Mouse (Mus musculus) MEL (cell line): Measurements from ENCODE around the gene Pomgnt1. TPM values are rescaled to one million over a fixed set of nuclear protein-coding genes. Genes with fewer than 3 reads are reported as not detected.

Experiments
- DNase-seq: peaks from one replicate; pipeline ENCODE4 v3.0.0; 2011; ENCODE audit warnings: low read depth, low spot score
- H3K27ac ChIP-seq: 2 replicates; pipeline ENCODE4 v1.5.1; 2012; ENCODE audit warnings: low read depth, mild to moderate bottlenecking, control low read depth, low read length, moderate library complexity; ENCODE audit not compliant: control insufficient read depth
- H3K27me3 ChIP-seq, 2 experiments: fragments of 150-350 bp in 1 of 2; sonication (generic) in 1 of 2; 2 replicates each; pipeline ENCODE4 v1.6.1; 2012; ENCODE audit warnings: low read length in 2 of 2, mild to moderate bottlenecking in 2 of 2, improper control_type of control experiment in 1 of 2, moderate library complexity in 1 of 2; ENCODE audit not compliant: insufficient read depth in 2 of 2, control insufficient read depth in 1 of 2
- H3K36me3 ChIP-seq, 2 experiments: 2 replicates each; pipeline ENCODE4 v1.6.1; 2012 to 2014; ENCODE audit warnings: low read length in 2 of 2, improper control_type of control experiment in 1 of 2, inconsistent platforms in 1 of 2, mild to moderate bottlenecking in 1 of 2; ENCODE audit not compliant: insufficient read depth in 2 of 2, control insufficient read depth in 1 of 2
- H3K4me1 ChIP-seq, 2 experiments: fragments of 150-350 bp in 1 of 2; sonication (generic) in 1 of 2; 2 replicates each; pipeline ENCODE4 v1.6.1; 2012; ENCODE audit warnings: low read length in 2 of 2, improper control_type of control experiment in 1 of 2, mild to moderate bottlenecking in 1 of 2; ENCODE audit not compliant: insufficient read depth in 2 of 2, control insufficient read depth in 1 of 2
- H3K4me3 ChIP-seq, 2 experiments: fragments of 150-350 bp in 1 of 2; sonication (generic) in 1 of 2; 2 replicates each; pipeline ENCODE4 v1.5.1; 2012; ENCODE audit warnings: low read depth in 2 of 2, low read length in 2 of 2, mild to moderate bottlenecking in 2 of 2, moderate library complexity in 2 of 2, control low read depth in 1 of 2, improper control_type of control experiment in 1 of 2; ENCODE audit not compliant: control insufficient read depth in 1 of 2, insufficient read depth in 1 of 2
- H3K79me2 ChIP-seq: 2 replicates; pipeline ENCODE4 v1.6.1; 2012; ENCODE audit warnings: mild to moderate bottlenecking, low read length, moderate library complexity; ENCODE audit not compliant: control insufficient read depth, poor library complexity, insufficient read depth
- H3K9ac ChIP-seq: 2 replicates; pipeline ENCODE4 v1.6.1; 2012; ENCODE audit warnings: low read depth, mild to moderate bottlenecking, control low read depth, low read length, moderate library complexity; ENCODE audit not compliant: control insufficient read depth, poor library complexity, severe bottlenecking
- H3K9me3 ChIP-seq: fragments of 150-350 bp; sonication (generic); replicated peaks from 2 replicates; pipeline ENCODE4 v1.6.1; 2012; ENCODE audit warnings: mild to moderate bottlenecking, low read length, improper control_type of control experiment, moderate library complexity; ENCODE audit not compliant: insufficient read depth
- BHLHE40 ChIP-seq: IDR thresholded peaks from 2 replicates; pipeline ENCODE4 v1.6.1; 2012; ENCODE audit warnings: low read depth, mild to moderate bottlenecking, inconsistent platforms, low read length, improper control_type of control experiment, borderline replicate concordance
- GATA1 ChIP-seq: IDR thresholded peaks from 2 replicates; pipeline ENCODE4 v1.6.1; 2011; ENCODE audit warnings: low read depth, low read length, improper control_type of control experiment
- JUND ChIP-seq: IDR thresholded peaks from 2 replicates; pipeline ENCODE4 v1.6.1; 2011; ENCODE audit warnings: low read depth, mild to moderate bottlenecking, improper control_type of control experiment, low read length
- MAX ChIP-seq: IDR thresholded peaks from 2 replicates; pipeline ENCODE4 v1.6.1; 2011; ENCODE audit warnings: low read length, improper control_type of control experiment
- MAZ ChIP-seq: IDR thresholded peaks from 2 replicates; pipeline ENCODE4 v1.6.1; 2012; ENCODE audit warnings: low read depth, mild to moderate bottlenecking, inconsistent platforms, low read length, improper control_type of control experiment
- NELFE ChIP-seq: IDR thresholded peaks from 2 replicates; pipeline ENCODE4 v1.6.1; 2011; ENCODE audit warnings: low read depth, low read length, improper control_type of control experiment
- POLR2A ChIP-seq, 2 experiments: IDR thresholded peaks; 2 replicates each; pipeline ENCODE4 v1.6.1; 2011 to 2012; ENCODE audit warnings: low read length in 2 of 2, mild to moderate bottlenecking in 2 of 2, control low read depth in 1 of 2, improper control_type of control experiment in 1 of 2, low read depth in 1 of 2, moderate library complexity in 1 of 2; ENCODE audit not compliant: control insufficient read depth in 1 of 2, insufficient read depth in 1 of 2, poor library complexity in 1 of 2
- RCOR1 ChIP-seq: IDR thresholded peaks from 2 replicates; pipeline ENCODE4 v1.6.1; 2012; ENCODE audit warnings: low read depth, mild to moderate bottlenecking, inconsistent platforms, low read length, improper control_type of control experiment
- TCF12 ChIP-seq: IDR thresholded peaks from 2 replicates; pipeline ENCODE4 v1.6.1; 2014; ENCODE audit warnings: low read depth, mild to moderate bottlenecking, inconsistent platforms, low read length, improper control_type of control experiment, moderate library complexity
- UBTF ChIP-seq: IDR thresholded peaks from 2 replicates; pipeline ENCODE4 v1.6.1; 2012; ENCODE audit warnings: low read depth, mild to moderate bottlenecking, inconsistent platforms, low read length, improper control_type of control experiment, moderate library complexity, borderline replicate concordance; ENCODE audit not compliant: insufficient read depth
- USF2 ChIP-seq, 2 experiments: IDR thresholded peaks; 2 replicates each; pipeline ENCODE4 v1.6.1; 2011 to 2012; ENCODE audit warnings: improper control_type of control experiment in 2 of 2, low read length in 2 of 2, borderline replicate concordance in 1 of 2, inconsistent platforms in 1 of 2, low read depth in 1 of 2, mild to moderate bottlenecking in 1 of 2; ENCODE audit not compliant: insufficient read depth in 1 of 2
- ZMIZ1 ChIP-seq: IDR thresholded peaks from 2 replicates; pipeline ENCODE4 v1.6.1; 2012; ENCODE audit warnings: low read depth, mild to moderate bottlenecking, inconsistent platforms, low read length, improper control_type of control experiment, moderate library complexity
- polyA plus RNA-seq, 2 experiments: library from polyadenylated mRNA; stranded (reverse) in 1 of 2; unstranded in 1 of 2; fragments of >175 nt in 1 of 2; fragments of >200 nt in 1 of 2; gene quantifications; 2 replicates each; pipeline versions ENCODE4 v1.2.1 to v1.2.4; 2012; ENCODE audit warnings: low replicate concordance in 2 of 2, low read depth in 1 of 2; ENCODE audit not compliant: insufficient read length in 2 of 2, insufficient read depth in 1 of 2, missing spikeins in 1 of 2
- total RNA-seq: library from RNA; depleted of rRNA; stranded (reverse); fragments of 300-350 nt; gene quantifications from 2 replicates; pipeline ENCODE4 v1.2.3, GENCODE M21; 2012; rRNA removed

Pomgnt1 gene
- total and polyA plus RNA-seq, 3 experiments, result 33.6 to 35.3 TPM; not detected in 1

DNA sequence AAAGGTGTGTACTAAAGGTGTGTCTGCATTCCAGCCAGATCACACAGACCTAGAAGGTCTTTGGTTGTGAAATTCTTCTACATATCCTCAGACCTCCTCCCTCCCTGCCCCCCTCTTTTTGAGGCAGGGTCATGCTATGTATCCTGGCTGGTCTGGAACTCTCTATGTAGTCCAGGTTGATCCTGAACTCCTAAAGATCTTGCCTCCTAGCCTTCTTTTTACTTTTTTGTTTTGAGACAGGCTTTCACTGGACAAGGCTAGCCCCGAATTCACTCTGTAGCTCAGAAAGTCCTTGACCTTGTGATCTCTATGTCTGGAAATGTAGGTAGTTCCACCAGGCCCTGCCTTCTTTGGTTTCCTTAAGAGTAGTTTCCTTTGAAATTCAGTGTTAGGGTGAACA, 85.3 kb downstream of the Pomgnt1 start:
- Histone ChIP-seq H3K4me3 (no peak overlapping the region), H3K27ac (no peak overlapping the region), H3K36me3 (peaks cover 0 to 11% of the 10 kb centered on the region in 2 experiments; a peak in 2 of 4 replicates), H3K79me2 (no peaks in the 10 kb centered on the region)
- DNase-seq, result no peak
- TF ChIP-seq TCF12 (no peak), UBTF (no peak), ZMIZ1 (no peak), BHLHE40 (no peak), RCOR1 (no peak), JUND (no peak), MAZ (no peak), NELFE (no peak), POLR2A (IDR thresholded peaks at IDR 0.05; ENCODE audit: control insufficient read depth in 1 of 2, insufficient read depth in 1 of 2, low read depth in 1 of 2, low read length in 2 of 2, poor library complexity in 1 of 2) (no peak), USF2 (IDR thresholded peaks at IDR 0.05; ENCODE audit: borderline replicate concordance in 1 of 2, insufficient read depth in 1 of 2, low read depth in 1 of 2, low read length in 2 of 2) (no peak), GATA1 (no peak), MAX (no peak)
- TF ChIP-seq, all 39 proteins: peak for 0
- Histone ChIP-seq H3K9ac (no peak overlapping the region), H3K27me3 (no peaks in the 10 kb centered on the region), H3K9me3 (no peaks in the 10 kb centered on the region), H3K4me1 (peaks cover 0 to 3% of the 10 kb centered on the region in 2 experiments; a peak in 2 of 4 replicates)

Other genes with a start within 250 kb of the Pomgnt1 start
- not detected in 2 replicates for gene Kncn, start 239.4 kb upstream of the Pomgnt1 start, total RNA-seq
- gene Kncn, start 239.4 kb upstream of the Pomgnt1 start, polyA plus RNA-seq, result not detected
- not detected in 2 replicates for gene 6430628N08Rik, start 233.2 kb upstream of the Pomgnt1 start, total RNA-seq
- not detected for gene 6430628N08Rik, start 233.2 kb upstream of the Pomgnt1 start, polyA plus RNA-seq
- 0.16 and 0.19 TPM in 2 replicates for gene Dmbx1, start 183.9 kb upstream of the Pomgnt1 start, total RNA-seq
- 1 to 10 TPM in 1 of 2 experiments, not detected in 1; 2.3 TPM for gene Dmbx1, start 183.9 kb upstream of the Pomgnt1 start, polyA plus RNA-seq
- 7.5 and 10.8 TPM in 2 replicates for gene Faah, start 105.9 kb upstream of the Pomgnt1 start, total RNA-seq
- gene Faah, start 105.9 kb upstream of the Pomgnt1 start, polyA plus RNA-seq, result 10 to 100 TPM in 1 of 2 experiments, not detected in 1; 22.2 TPM
- 13.6 and 14.9 TPM in 2 replicates for gene Nsun4, start 70.0 kb upstream of the Pomgnt1 start, total RNA-seq
- 10 to 100 TPM in 1 of 2 experiments, not detected in 1; 11.8 TPM for gene Nsun4, start 70.0 kb upstream of the Pomgnt1 start, polyA plus RNA-seq
- gene Uqcrh, start 48.8 kb upstream of the Pomgnt1 start, total RNA-seq, result 444 and 529 TPM in 2 replicates
- gene Uqcrh, start 48.8 kb upstream of the Pomgnt1 start, polyA plus RNA-seq, result 100 to 1,000 TPM; 392 to 414 TPM
- 52.8 and 64.4 TPM in 2 replicates for gene Lrrc41, start 48.6 kb upstream of the Pomgnt1 start, total RNA-seq
- gene Lrrc41, start 48.6 kb upstream of the Pomgnt1 start, polyA plus RNA-seq, result 10 to 100 TPM in 1 of 2 experiments, not detected in 1; 73.3 TPM
- gene Rad54l, start 150 bp upstream of the Pomgnt1 start, total RNA-seq, result 25.0 and 29.4 TPM in 2 replicates
- 10 to 100 TPM in 1 of 2 experiments, not detected in 1; 44.0 TPM for gene Rad54l, start 150 bp upstream of the Pomgnt1 start, polyA plus RNA-seq
- 0.85 and 1.2 TPM in 2 replicates for gene Lurap1, start 27.5 kb downstream of the Pomgnt1 start, total RNA-seq
- 1 to 10 TPM in 1 of 2 experiments, not detected in 1; 1.2 TPM for gene Lurap1, start 27.5 kb downstream of the Pomgnt1 start, polyA plus RNA-seq
- gene Tspan1, start 43.8 kb downstream of the Pomgnt1 start, total RNA-seq, result 0.08 TPM in 1 of 2 replicates, not detected in the other
- gene Tspan1, start 43.8 kb downstream of the Pomgnt1 start, polyA plus RNA-seq, result under 1 TPM in 1 of 2 experiments, not detected in 1; 0.03 TPM
- not detected in 2 replicates for gene 1700042G07Rik, start 49.5 kb downstream of the Pomgnt1 start, total RNA-seq
- not detected for gene 1700042G07Rik, start 49.5 kb downstream of the Pomgnt1 start, polyA plus RNA-seq
- not detected in 2 replicates for gene Gm49337, start 49.5 kb downstream of the Pomgnt1 start, total RNA-seq
- gene Gm49337, start 49.5 kb downstream of the Pomgnt1 start, polyA plus RNA-seq, result not detected
- 1.1 and 2.5 TPM in 2 replicates for gene Pik3r3, start 97.8 kb downstream of the Pomgnt1 start, total RNA-seq
- 1 to 10 TPM in 1 of 2 experiments, not detected in 1; 2.1 TPM for gene Pik3r3, start 97.8 kb downstream of the Pomgnt1 start, polyA plus RNA-seq